Mouse (Mus musculus) kidney, embryonic 15.5 days (tissue): Measurements from ENCODE around the gene Spred3. TPM values are rescaled to one million over a fixed set of nuclear protein-coding genes. Genes with fewer than 3 reads are reported as not detected.

Source experiments
- ATAC-seq: fragments of 200-750 bp; cut with Nextera tagmentation; replicated peaks from 2 replicates; pipeline ENCODE4 v1.8.0; 2017; ENCODE audit warnings: moderate TSS enrichment; ENCODE audit not compliant: low FRiP score
- H3K27ac ChIP-seq: fragments of 300-500 bp; sonication (generic); 2 replicates; pipeline ENCODE4 v1.5.1; 2015; ENCODE audit warnings: mild to moderate bottlenecking, inconsistent platforms
- H3K27me3 ChIP-seq: fragments of 300-500 bp; sonication (generic); 2 replicates; pipeline ENCODE4 v1.6.1; 2015; ENCODE audit warnings: inconsistent platforms
- H3K36me3 ChIP-seq: fragments of 300-500 bp; sonication (generic); 2 replicates; pipeline ENCODE4 v1.6.1; 2015; ENCODE audit warnings: inconsistent platforms
- H3K4me1 ChIP-seq: fragments of 300-500 bp; sonication (generic); 2 replicates; pipeline ENCODE4 v1.6.1; 2015; ENCODE audit warnings: inconsistent platforms
- H3K4me2 ChIP-seq: fragments of 300-500 bp; sonication (generic); 2 replicates; pipeline ENCODE4 v1.6.1; 2015; ENCODE audit warnings: moderate library complexity, mild to moderate bottlenecking, inconsistent platforms
- H3K4me3 ChIP-seq: fragments of 300-500 bp; sonication (generic); replicated peaks from 2 replicates; pipeline ENCODE4 v1.5.1; 2015; ENCODE audit warnings: mild to moderate bottlenecking, inconsistent platforms
- H3K9ac ChIP-seq: fragments of 300-500 bp; sonication (generic); 2 replicates; pipeline ENCODE4 v1.6.1; 2015; ENCODE audit warnings: mild to moderate bottlenecking, inconsistent platforms
- H3K9me3 ChIP-seq: fragments of 300-500 bp; sonication (generic); replicated peaks from 2 replicates; pipeline ENCODE4 v1.6.1; 2016; ENCODE audit warnings: inconsistent platforms
- WGBS: fragments of 180-500 bp; shearing (Covaris S2); methylation state at CpG from one replicate; pipeline ENCODE4 v1.1.7; 2015; ENCODE audit warnings: mixed read lengths; 5-methylcytosine and 5-hydroxymethylcytosine counted together
- polyA plus RNA-seq: library from polyadenylated mRNA; unstranded; fragments of >200 nt; fragmentation: Nextera tagmentation; extraction: Ambion mirVana; gene quantifications from 2 replicates; pipeline ENCODE4 v1.2.1, GENCODE M21; 2015

Spred3 gene
- polyA plus RNA-seq, 1 experiment from 2014 or later: 3.4 TPM

- Histone ChIP-seq H3K36me3 (peaks cover 4% of the 10 kb centered on the region), H3K27me3 (peaks cover 22% of the 10 kb centered on the region), H3K4me2 (peak overlapping the region; percentile 92), H3K9me3 (no peaks in the 10 kb centered on the region), H3K4me1 (peaks cover 54% of the 10 kb centered on the region), H3K4me3 (peak overlapping the region; percentile 76), H3K9ac (peak overlapping the region; percentile 21; the same call in 1 of the 2 replicates), H3K27ac (no peak overlapping the region)
- WGBS: 21% methylated on average over 19 of the region's 19 CpGs
- no peak for ATAC-seq
Measured at GRCm38 (mm10) chr7:29167656-29168055, 2.6 kb downstream of the Spred3 start.

DNA sequence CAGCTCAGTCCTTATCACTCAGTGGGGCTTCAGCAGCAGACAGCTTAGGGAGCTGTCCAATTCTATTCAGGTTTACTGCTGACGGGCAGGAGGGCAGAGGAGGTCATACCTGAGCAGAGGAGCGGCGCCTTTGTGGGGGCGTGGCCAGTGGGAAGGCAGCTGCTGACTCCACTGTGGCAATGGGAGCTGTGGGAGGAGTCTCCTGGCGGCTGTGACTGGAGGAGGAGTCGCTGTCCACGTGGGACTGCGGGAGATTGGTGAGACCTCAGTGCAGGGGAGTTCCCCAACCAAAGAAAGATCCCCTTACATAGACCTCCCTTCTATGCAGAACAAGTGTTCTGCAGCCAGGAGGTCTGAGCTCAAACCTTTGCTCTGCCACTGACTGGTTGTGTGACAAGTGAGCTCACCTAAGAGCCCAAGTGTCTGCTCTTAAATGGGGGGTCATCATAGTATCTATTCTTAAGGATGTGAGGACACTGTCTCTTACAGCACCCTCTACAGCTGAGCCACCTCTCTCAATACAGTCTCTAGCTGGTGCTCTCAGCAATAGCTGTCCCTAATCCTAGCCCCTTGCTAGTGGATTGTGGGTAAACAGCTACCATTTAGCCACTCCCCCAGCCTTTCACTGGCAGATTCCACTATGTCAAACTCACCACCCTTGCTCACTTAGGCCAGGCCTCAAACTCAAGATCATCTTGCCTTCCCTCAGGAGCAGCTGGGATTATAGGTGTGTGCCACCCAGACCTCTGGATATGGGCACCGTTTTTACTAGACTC, 7.3 kb downstream of the Spred3 start:
- Histone ChIP-seq H3K27ac (no peak overlapping the region), H3K4me3 (no peak overlapping the region), H3K9ac (no peak overlapping the region), H3K27me3 (peaks cover 27% of the 10 kb centered on the region), H3K4me1 (peaks cover 15% of the 10 kb centered on the region), H3K9me3 (no peaks in the 10 kb centered on the region), H3K4me2 (peak overlapping the region; percentile 22), H3K36me3 (peaks cover 18% of the 10 kb centered on the region)
- peak; percentile 79 for ATAC-seq
- WGBS: 16% methylated on average over 9 of the region's 9 CpGs

- 74% methylated on average over 5 of the region's 5 CpGs for WGBS
- Histone ChIP-seq H3K4me3 (no peak overlapping the region), H3K27me3 (peaks cover 29% of the 10 kb centered on the region), H3K9me3 (no peaks in the 10 kb centered on the region), H3K9ac (no peak overlapping the region), H3K4me1 (peaks cover 11% of the 10 kb centered on the region), H3K36me3 (peaks cover 18% of the 10 kb centered on the region), H3K4me2 (no peak overlapping the region; the same call in 1 of the 2 replicates), H3K27ac (no peak overlapping the region)
- ATAC-seq: no peak
Measured at GRCm38 (mm10) chr7:29162294-29162693, 7.9 kb downstream of the Spred3 start.

GRCm38 (mm10) chr7:29158264-29158663, 11.9 kb downstream of the Spred3 start:
- no peak overlapping the region for H3K27ac ChIP-seq
- no peak overlapping the region for H3K9ac ChIP-seq
- WGBS: 1% methylated on average over 5 of the region's 5 CpGs
- H3K9me3 ChIP-seq: 0 out of 2 replicates have a peak, but pooled peaks cover 4% of the 10 kb centered on the region
- peaks cover 24% of the 10 kb centered on the region for H3K4me1 ChIP-seq
- peaks cover 23% of the 10 kb centered on the region for H3K36me3 ChIP-seq
- H3K27me3 ChIP-seq: peaks cover 30% of the 10 kb centered on the region
- no peak for ATAC-seq
- H3K4me3 ChIP-seq: no peak overlapping the region
- H3K4me2 ChIP-seq: no peak overlapping the region

GRCm38 (mm10) chr7:29155838-29156782, 14.1 kb downstream of the Spred3 start, which contains the start of gene Fam98c:
Fam98c (minus strand) TSS chr7:29156234.
- Histone ChIP-seq H3K4me2 (peak within 1 kb of the TSS; percentile 99), H3K9ac (peak within 1 kb of the TSS; percentile 78), H3K4me3 (peak within 1 kb of the TSS; percentile 94), H3K4me1 (peaks cover 15% of the 10 kb centered on the region), H3K27ac (peak within 1 kb of the TSS; percentile 94), H3K36me3 (peaks cover 11% of the 10 kb centered on the region), H3K27me3 (peaks cover 30% of the 10 kb centered on the region), H3K9me3 (0 out of 2 replicates have a peak, but pooled peaks cover 4% of the 10 kb centered on the region)
- WGBS: 3% methylated on average over 68 of the region's 68 CpGs
- peak; percentile 72 for ATAC-seq

DNA sequence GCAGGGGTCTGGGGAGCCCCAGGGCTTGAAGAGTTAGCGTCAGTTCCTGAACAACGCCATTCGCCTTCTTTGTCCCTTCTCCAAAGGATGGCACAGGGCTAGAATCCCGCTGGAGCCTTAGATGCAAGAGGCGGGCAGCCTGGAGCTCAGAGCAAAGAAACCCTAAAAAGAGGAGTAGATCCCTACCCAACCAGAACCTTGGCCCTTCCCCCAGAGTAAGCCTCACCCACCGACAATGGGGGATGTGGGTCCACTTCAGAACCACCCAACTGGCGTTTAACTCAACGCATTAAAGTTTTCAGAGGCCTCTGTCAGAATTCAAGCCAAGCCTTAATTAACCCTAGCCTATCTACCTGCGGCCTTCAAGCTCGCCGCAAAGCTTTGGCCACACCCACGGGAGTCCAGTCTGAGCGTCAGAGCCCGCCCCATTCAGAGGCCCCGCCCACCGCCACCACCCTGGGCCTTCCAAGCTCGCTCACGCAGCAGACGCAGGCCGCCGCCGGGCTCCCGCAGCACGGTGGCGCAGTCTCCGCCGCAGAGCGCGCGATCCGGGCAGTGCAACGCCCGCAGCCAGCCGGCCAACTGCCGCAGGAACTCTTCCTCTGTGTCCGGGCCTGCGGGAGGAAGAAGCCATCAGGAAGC, 14.9 kb downstream of the Spred3 start:
- Histone ChIP-seq H3K4me2 (peak overlapping the region; percentile 99), H3K4me3 (peak overlapping the region; percentile 94), H3K9me3 (0 out of 2 replicates have a peak, but pooled peaks cover 4% of the 10 kb centered on the region), H3K9ac (peak overlapping the region; percentile 78), H3K4me1 (peaks cover 15% of the 10 kb centered on the region), H3K27me3 (peaks cover 30% of the 10 kb centered on the region), H3K36me3 (peaks cover 8% of the 10 kb centered on the region), H3K27ac (peak overlapping the region; percentile 94)
- peak; percentile 90 for ATAC-seq
- 7% methylated on average over 37 of the region's 37 CpGs for WGBS

DNA sequence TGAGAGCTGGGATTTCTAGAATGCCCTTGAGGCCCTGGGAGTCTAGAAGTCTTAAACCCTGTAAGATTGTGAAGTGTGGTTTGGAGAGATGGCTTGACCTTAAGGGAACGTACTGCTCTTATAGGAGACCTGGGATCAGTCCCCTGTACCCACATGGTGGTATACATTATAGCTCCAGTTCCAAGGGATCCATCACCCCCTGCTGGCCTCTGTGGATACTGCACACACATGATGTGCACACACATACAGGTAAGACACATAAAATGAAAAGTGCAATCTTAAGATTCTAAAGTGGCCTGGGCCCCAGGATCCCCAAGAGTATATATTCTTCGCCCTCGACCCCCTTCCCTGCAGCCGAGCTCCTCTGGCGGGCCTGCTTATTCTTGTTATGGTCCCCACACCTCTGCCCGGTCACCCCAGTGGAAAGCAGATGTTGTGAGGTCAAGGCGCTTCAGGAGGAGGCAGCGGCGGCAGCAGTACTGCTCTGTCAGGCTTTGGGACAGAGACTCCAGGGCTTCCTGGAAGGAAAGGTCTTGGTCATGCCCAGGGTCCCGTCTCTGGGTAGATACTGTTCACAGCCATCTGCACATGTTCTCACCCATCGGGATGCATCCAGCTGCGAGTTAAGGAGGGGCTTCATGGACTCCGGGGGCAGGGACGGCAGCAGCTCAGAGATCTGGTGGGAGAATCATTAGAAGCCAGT, 16.0 kb downstream of the Spred3 start:
- H3K9me3 ChIP-seq: 0 out of 2 replicates have a peak, but pooled peaks cover 4% of the 10 kb centered on the region
- no peak for ATAC-seq
- 93% methylated on average over 14 of the region's 14 CpGs for WGBS

DNA sequence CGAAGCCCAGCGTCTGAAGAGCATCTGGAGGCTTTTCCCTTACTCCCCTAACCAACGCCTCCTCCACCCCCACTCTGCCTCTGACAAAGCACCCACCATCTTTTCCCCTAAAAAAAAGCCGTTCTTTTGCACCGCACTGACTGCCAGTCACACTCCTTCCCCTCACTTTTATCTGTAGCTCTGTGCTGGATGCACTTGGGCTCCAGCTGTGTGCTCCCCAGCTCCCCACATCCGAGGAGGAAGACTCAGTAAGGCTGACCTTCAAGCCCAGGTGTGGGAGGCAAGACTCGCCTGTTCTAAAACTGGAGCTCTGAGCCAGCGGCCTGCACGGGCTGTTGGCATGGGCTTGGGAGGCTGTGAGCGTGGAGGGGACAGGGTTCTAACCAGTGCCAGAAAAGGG, 18.7 kb downstream of the Spred3 start:
- ATAC-seq: no peak
- Histone ChIP-seq H3K9ac (no peak overlapping the region), H3K4me1 (peaks cover 12% of the 10 kb centered on the region), H3K9me3 (0 out of 2 replicates have a peak, but pooled peaks cover 4% of the 10 kb centered on the region), H3K27me3 (no peaks in the 10 kb centered on the region), H3K27ac (no peak overlapping the region), H3K4me2 (no peak overlapping the region), H3K36me3 (peaks cover 8% of the 10 kb centered on the region), H3K4me3 (no peak overlapping the region)
- 66% methylated on average over 10 of the region's 10 CpGs for WGBS

More for the DNA sequence above, 16.0 kb downstream of the Spred3 start:
- H3K4me2 ChIP-seq: no peak overlapping the region
- H3K4me1 ChIP-seq: peaks cover 15% of the 10 kb centered on the region
- no peak overlapping the region for H3K27ac ChIP-seq
- peaks cover 20% of the 10 kb centered on the region for H3K27me3 ChIP-seq
- peaks cover 8% of the 10 kb centered on the region for H3K36me3 ChIP-seq
- H3K9ac ChIP-seq: no peak overlapping the region
- no peak overlapping the region for H3K4me3 ChIP-seq

- ATAC-seq: 0 out of 2 replicates have a peak, but pooled peaks have one; percentile 17
- no peaks in the 10 kb centered on the region for H3K4me1 ChIP-seq
- no peak overlapping the region for H3K4me3 ChIP-seq
- H3K9me3 ChIP-seq: no peaks in the 10 kb centered on the region
- no peak overlapping the region for H3K9ac ChIP-seq
- H3K4me2 ChIP-seq: no peak overlapping the region
- no peaks in the 10 kb centered on the region for H3K36me3 ChIP-seq
- 82% methylated on average over 15 of the region's 15 CpGs for WGBS
- no peaks in the 10 kb centered on the region for H3K27me3 ChIP-seq
- no peak overlapping the region for H3K27ac ChIP-seq
Measured at GRCm38 (mm10) chr7:29148771-29149170, 21.4 kb downstream of the Spred3 start.

DNA sequence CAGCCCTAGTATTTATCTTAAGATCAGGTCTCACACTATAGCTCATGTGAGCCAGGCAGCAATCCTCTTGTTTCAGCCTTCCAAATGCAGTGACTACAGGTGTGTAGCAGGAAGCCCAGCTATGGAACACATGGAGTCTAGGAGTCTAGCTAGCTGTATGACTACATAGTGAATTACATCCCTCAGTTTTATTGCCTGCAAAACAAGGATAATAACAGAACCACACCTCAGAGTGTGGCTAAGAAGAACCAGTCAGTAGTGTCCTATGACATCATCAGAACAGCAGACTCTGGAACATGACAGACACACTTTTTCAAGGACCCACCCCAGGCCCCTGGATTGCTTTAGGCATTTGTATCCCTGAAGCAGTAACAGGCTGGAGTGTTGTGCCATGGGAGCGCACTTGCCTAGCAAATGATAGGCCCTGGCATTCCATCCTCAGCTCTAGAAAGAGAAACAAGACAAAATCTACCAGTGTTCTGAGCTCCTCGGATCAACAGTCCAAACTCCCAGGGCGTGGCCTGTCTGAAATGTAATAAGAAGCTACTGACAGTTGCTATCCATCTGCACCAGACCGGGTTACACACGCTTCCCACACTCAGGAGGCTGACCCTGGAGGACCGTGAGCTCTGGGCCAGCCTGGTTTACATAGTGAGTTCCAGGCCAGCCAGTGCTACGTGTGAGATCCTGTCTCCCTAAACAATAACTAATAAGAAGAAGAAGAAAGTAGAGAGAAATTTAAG, 23.4 kb downstream of the Spred3 start:
- Histone ChIP-seq H3K27ac (no peak overlapping the region), H3K9ac (no peak overlapping the region), H3K9me3 (no peaks in the 10 kb centered on the region), H3K4me1 (no peaks in the 10 kb centered on the region), H3K27me3 (no peaks in the 10 kb centered on the region), H3K4me3 (no peak overlapping the region), H3K4me2 (no peak overlapping the region), H3K36me3 (no peaks in the 10 kb centered on the region)
- WGBS: 76% methylated on average over 7 of the region's 7 CpGs
- no peak for ATAC-seq
